Mouse (Mus musculus) forebrain, embryonic 13.5 days (tissue): ENCODE measurements at regions not wholly inside any gene's neighbourhood (a gene's known extent, or its start where the extent isn't known, plus 50 kb on each side); places are given as distances from the start of the nearest gene placed in this dataset.

ENCODE experiments used
- ATAC-seq: fragments of 200-750 bp; cut with Nextera tagmentation; 2 replicates; pipeline ENCODE4 v1.8.0; 2017
- H3K27ac ChIP-seq: fragments of 300-500 bp; sonication (generic); 2 replicates; pipeline ENCODE4 v1.5.1; 2015; ENCODE audit warnings: inconsistent platforms, mild to moderate bottlenecking, moderate library complexity
- H3K27me3 ChIP-seq: fragments of 300-500 bp; sonication (generic); 2 replicates; pipeline ENCODE4 v1.6.1; 2015; ENCODE audit warnings: mild to moderate bottlenecking, inconsistent platforms
- H3K36me3 ChIP-seq: fragments of 300-500 bp; sonication (generic); 2 replicates; pipeline ENCODE4 v1.6.1; 2015; ENCODE audit warnings: mild to moderate bottlenecking, inconsistent platforms; ENCODE audit not compliant: poor library complexity, severe bottlenecking
- H3K4me1 ChIP-seq: fragments of 300-500 bp; sonication (generic); 2 replicates; pipeline ENCODE4 v1.6.1; 2015; ENCODE audit warnings: inconsistent platforms
- H3K4me2 ChIP-seq: fragments of 300-500 bp; sonication (generic); 2 replicates; pipeline ENCODE4 v1.6.1; 2015; ENCODE audit warnings: inconsistent platforms, mild to moderate bottlenecking, moderate library complexity
- H3K4me3 ChIP-seq: fragments of 300-500 bp; sonication (generic); 2 replicates; pipeline ENCODE4 v1.5.1; 2015; ENCODE audit warnings: mild to moderate bottlenecking, inconsistent platforms
- H3K9ac ChIP-seq: fragments of 300-500 bp; sonication (generic); 2 replicates; pipeline ENCODE4 v1.6.1; 2015; ENCODE audit warnings: mild to moderate bottlenecking, inconsistent platforms
- H3K9me3 ChIP-seq: fragments of 300-500 bp; sonication (generic); replicated peaks from 2 replicates; pipeline ENCODE4 v1.6.1; 2016; ENCODE audit warnings: inconsistent platforms
- WGBS: fragments of 180-500 bp; shearing (Covaris S2); methylation state at CpG from one replicate; pipeline ENCODE4 v1.1.7; 2015; 5-methylcytosine and 5-hydroxymethylcytosine counted together

DNA sequence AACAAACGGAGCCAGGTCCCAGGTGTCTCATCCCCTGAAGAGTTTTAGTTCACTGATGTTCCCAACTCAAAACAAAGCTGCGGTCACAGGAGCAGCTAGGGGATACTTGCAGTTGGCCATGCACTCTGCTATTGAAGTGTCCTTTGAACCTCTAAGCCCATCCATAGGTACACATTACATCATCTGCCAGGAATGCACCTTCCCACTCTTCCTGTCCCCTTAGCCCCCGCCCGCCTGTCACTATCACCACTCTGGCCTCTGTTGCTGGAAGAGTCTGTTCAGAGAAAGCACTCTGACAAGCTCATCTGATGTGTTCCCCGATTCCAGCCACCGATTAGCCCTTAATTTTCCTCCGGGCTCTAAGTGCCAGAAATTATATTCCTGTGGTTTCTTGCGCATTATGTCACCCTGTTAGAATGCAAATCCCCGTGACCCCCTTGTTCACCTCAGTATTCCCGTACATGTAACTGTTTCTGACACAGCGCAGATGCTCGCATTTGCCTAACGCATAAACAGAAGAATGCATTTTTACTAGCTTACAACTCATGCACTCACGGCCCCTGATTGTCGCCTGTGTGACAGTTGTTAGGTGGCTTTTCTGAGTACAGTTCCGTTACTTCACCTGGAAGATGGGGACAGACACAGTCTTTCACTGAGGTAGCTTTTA, 93.8 kb downstream of the Gm11011 start:
- no peaks in the 10 kb centered on the region for H3K27me3 ChIP-seq
- H3K36me3 ChIP-seq: no peaks in the 10 kb centered on the region
- WGBS: 53% methylated on average over 16 of the region's 16 CpGs
- ATAC-seq: peak; percentile 27; the same call in 1 of the 2 replicates
- no peak overlapping the region for H3K9ac ChIP-seq
- H3K4me1 ChIP-seq: peaks cover 16% of the 10 kb centered on the region
- no peak overlapping the region for H3K4me2 ChIP-seq
- no peak overlapping the region for H3K4me3 ChIP-seq
- H3K9me3 ChIP-seq: no peaks in the 10 kb centered on the region
- no peak overlapping the region for H3K27ac ChIP-seq

DNA sequence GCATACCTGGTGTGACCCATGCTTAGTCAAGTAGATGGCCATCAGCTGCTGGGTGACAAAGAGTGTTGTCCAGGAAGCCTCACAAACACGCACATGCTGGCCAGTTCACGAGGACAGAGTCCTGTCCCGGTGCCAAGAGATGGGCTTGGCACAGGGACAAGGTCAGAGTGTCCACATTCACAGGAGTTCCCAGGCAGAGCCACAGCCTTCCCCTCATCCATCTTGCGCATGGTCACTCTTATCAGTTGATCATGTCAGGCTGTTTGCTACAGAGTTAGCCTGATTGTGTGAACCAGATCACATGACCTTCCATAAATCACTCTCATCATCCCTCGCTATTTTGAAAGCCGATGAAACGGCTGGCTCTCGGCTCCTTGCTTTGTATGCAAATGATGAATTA, 103.6 kb downstream of the Gm11011 start:
- H3K27ac ChIP-seq: no peak overlapping the region
- no peaks in the 10 kb centered on the region for H3K36me3 ChIP-seq
- ATAC-seq: no peak
- H3K4me2 ChIP-seq: no peak overlapping the region
- no peaks in the 10 kb centered on the region for H3K27me3 ChIP-seq
- no peaks in the 10 kb centered on the region for H3K9me3 ChIP-seq
- no peak overlapping the region for H3K4me3 ChIP-seq
- WGBS: 91% methylated on average over 8 of the region's 8 CpGs
- H3K9ac ChIP-seq: no peak overlapping the region
- 0 out of 2 replicates have a peak, but pooled peaks cover 4% of the 10 kb centered on the region for H3K4me1 ChIP-seq

DNA sequence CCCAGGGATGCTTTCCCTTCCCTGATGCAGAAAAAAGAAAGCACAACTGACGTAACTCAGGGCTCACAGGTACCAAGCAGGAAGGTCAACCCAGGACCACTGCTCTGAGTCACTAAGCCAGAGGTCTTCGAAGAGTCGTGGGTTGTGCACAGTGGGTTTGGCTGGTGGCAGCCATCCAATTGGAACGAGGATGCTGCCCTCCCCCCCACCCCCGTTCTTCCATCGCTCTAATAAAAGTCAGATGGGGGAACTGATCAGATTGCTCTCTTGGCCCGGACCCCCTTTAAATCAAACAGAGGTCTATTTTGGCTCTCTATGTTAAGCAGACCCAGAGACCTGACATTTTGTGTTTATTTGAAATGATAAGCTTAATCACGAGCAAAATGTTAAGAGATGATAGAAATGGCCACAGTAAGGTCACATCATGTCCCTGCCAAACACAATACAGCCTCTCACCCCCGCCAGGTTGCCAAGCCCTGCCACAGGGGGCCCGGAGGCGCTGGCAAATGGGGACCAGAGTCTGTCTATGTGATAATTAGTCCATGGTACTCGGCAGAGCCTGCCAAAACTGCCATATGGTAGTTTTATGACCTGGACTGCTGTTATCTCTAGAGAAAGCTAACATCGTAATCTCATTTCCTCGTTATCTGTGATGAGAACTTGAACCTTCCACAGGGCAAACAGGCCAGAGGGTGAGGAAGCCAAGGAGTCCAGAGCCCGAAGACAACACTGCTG, 105.6 kb downstream of the Gm11011 start:
- no peaks in the 10 kb centered on the region for H3K27me3 ChIP-seq
- H3K9me3 ChIP-seq: no peaks in the 10 kb centered on the region
- H3K4me1 ChIP-seq: 0 out of 2 replicates have a peak, but pooled peaks cover 4% of the 10 kb centered on the region
- H3K9ac ChIP-seq: no peak overlapping the region
- no peak overlapping the region for H3K4me2 ChIP-seq
- ATAC-seq: 0 out of 2 replicates have a peak, but pooled peaks have one; percentile 24
- H3K4me3 ChIP-seq: no peak overlapping the region
- H3K27ac ChIP-seq: no peak overlapping the region
- 62% methylated on average over 15 of the region's 15 CpGs for WGBS
- no peaks in the 10 kb centered on the region for H3K36me3 ChIP-seq

DNA sequence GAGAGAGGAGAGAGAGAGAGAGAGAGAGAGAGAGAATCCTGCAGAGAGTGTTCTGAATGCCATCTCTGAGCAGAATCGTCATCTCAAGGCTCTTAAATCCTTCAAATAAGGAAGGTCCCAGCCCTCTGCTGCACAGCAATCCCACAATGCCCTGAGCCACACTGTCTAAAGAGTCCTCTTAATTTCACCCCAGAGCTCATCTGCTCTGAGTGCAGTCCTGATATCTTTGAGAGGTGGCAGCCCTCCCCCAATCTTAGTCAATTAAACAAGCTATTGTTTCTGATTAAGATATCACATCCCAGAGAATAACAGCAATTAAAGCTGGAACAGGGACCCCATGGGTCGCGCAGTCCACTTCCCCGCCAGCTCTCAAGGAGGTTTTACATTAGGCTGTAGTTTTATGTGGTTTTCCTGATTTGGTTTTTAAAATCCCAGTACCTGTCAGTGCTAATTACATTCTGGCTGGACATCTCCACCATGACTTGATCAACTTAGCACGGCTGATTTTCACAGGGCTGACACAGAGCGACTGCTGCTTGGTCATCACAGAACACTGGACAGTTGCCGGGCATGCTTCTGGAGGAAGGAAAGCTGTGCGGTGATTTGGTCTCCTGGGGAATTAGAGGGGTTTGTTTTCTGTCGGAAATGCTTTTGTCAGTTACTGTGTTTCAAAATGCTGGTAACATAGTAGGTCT, 113.0 kb downstream of the Gm11011 start:
- no peak overlapping the region for H3K4me3 ChIP-seq
- no peak overlapping the region for H3K27ac ChIP-seq
- 32% methylated on average over 9 of the region's 9 CpGs for WGBS
- H3K36me3 ChIP-seq: no peaks in the 10 kb centered on the region
- H3K9ac ChIP-seq: no peak overlapping the region
- H3K4me2 ChIP-seq: no peak overlapping the region
- peaks cover 10% of the 10 kb centered on the region for H3K4me1 ChIP-seq
- no peak for ATAC-seq
- H3K9me3 ChIP-seq: no peaks in the 10 kb centered on the region
- no peaks in the 10 kb centered on the region for H3K27me3 ChIP-seq

- Histone ChIP-seq H3K9ac (no peak overlapping the region), H3K4me3 (no peak overlapping the region), H3K9me3 (no peaks in the 10 kb centered on the region), H3K4me2 (no peak overlapping the region), H3K4me1 (peaks cover 25% of the 10 kb centered on the region), H3K36me3 (no peaks in the 10 kb centered on the region), H3K27ac (no peak overlapping the region), H3K27me3 (no peaks in the 10 kb centered on the region)
- ATAC-seq: no peak
- 74% methylated on average over 10 of the region's 10 CpGs for WGBS
These were observed 118.0 kb downstream of the Gm11011 start for GRCm38 (mm10) chr2:169469538-169469937.

DNA sequence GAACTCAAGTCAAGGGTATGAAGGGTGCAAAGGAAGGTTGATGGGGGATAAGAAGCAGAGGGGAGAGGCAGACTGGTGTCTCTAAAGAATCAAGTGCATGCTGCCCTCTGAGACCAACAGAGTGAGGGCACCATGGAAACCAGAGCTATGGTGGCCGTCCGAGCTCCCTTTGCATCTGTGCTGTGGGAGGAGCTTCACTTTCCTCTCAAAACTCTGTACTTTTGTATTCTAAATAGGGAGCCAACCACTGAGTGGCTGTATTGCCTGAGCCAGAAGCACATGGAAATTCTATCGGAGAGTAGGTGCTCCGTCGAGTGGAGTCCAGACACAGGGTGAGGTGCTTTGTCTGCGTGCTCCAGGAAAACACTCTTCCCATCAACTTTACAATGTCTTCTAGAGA, 119.9 kb downstream of the Gm11011 start:
- no peak for ATAC-seq
- peaks cover 21% of the 10 kb centered on the region for H3K4me1 ChIP-seq
- H3K27me3 ChIP-seq: no peaks in the 10 kb centered on the region
- no peak overlapping the region for H3K4me3 ChIP-seq
- H3K36me3 ChIP-seq: no peaks in the 10 kb centered on the region
- no peak overlapping the region for H3K9ac ChIP-seq
- no peaks in the 10 kb centered on the region for H3K9me3 ChIP-seq
- 76% methylated on average over 6 of the region's 6 CpGs for WGBS
- no peak overlapping the region for H3K4me2 ChIP-seq
- no peak overlapping the region for H3K27ac ChIP-seq

DNA sequence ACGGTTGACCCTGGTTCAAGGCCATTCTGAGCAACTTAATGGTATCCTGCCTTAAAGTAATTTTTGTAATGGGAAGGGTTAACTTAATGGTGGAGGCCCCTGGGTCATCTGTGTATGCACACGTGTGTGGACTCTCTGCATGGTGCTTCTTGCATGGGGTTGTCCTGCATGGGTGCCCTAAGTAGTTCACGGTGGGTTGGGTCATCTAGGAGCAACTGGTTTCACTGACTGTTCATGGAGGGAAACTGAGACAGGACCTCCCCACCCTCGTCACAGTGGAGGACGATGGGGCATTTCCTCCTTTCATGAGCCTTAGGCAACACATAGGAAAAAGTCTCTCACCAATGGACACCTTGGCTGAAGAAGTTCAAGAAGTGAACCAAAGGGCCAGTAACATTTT, 123.4 kb downstream of the Gm11011 start:
- Histone ChIP-seq H3K9ac (no peak overlapping the region), H3K9me3 (no peaks in the 10 kb centered on the region), H3K36me3 (no peaks in the 10 kb centered on the region), H3K27me3 (no peaks in the 10 kb centered on the region), H3K4me2 (no peak overlapping the region), H3K4me1 (peaks cover 14% of the 10 kb centered on the region), H3K27ac (no peak overlapping the region), H3K4me3 (no peak overlapping the region)
- 90% methylated on average over 5 of the region's 5 CpGs for WGBS
- no peak for ATAC-seq

- no peak for ATAC-seq
- no peaks in the 10 kb centered on the region for H3K36me3 ChIP-seq
- WGBS: 80% methylated on average over 12 of the region's 12 CpGs
- H3K9ac ChIP-seq: no peak overlapping the region
- no peaks in the 10 kb centered on the region for H3K4me1 ChIP-seq
- no peak overlapping the region for H3K27ac ChIP-seq
- H3K9me3 ChIP-seq: no peaks in the 10 kb centered on the region
- H3K27me3 ChIP-seq: no peaks in the 10 kb centered on the region
- no peak overlapping the region for H3K4me2 ChIP-seq
- H3K4me3 ChIP-seq: no peak overlapping the region
These were observed 126.0 kb downstream of the Gm11011 start for GRCm38 (mm10) chr2:169461491-169462039.

GRCm38 (mm10) chr2:169452956-169453355, 134.6 kb downstream of the Gm11011 start:
- no peak overlapping the region for H3K4me3 ChIP-seq
- no peaks in the 10 kb centered on the region for H3K36me3 ChIP-seq
- H3K27me3 ChIP-seq: no peaks in the 10 kb centered on the region
- H3K9me3 ChIP-seq: 0 out of 2 replicates have a peak, but pooled peaks cover 3% of the 10 kb centered on the region
- H3K4me1 ChIP-seq: no peaks in the 10 kb centered on the region
- no peak overlapping the region for H3K4me2 ChIP-seq
- no peak overlapping the region for H3K27ac ChIP-seq
- WGBS: 90% methylated on average over 8 of the region's 8 CpGs
- H3K9ac ChIP-seq: no peak overlapping the region
- ATAC-seq: no peak

DNA sequence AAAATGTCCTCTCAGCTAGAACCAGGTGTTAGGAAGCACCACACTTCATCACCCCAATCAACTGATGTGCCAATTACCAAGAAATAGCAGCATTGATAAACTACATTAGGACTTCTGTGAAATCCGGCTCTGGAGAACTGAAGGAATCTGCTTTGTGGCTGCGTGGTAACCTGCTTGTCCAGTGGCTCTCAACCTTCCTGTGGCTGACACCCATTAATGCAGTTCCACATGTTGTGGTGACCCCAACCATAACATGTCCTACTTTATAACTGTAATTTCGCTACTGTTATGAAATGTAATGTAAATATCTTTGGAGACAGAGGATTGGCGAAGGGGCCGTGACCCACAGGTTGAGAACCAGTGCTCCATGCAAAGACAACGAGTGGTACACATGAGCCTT, 136.7 kb downstream of the Gm11011 start:
- Histone ChIP-seq H3K4me1 (peaks cover 4% of the 10 kb centered on the region), H3K9me3 (0 out of 2 replicates have a peak, but pooled peaks cover 3% of the 10 kb centered on the region), H3K4me2 (no peak overlapping the region), H3K27ac (no peak overlapping the region), H3K27me3 (no peaks in the 10 kb centered on the region), H3K9ac (no peak overlapping the region), H3K4me3 (no peak overlapping the region), H3K36me3 (no peaks in the 10 kb centered on the region)
- ATAC-seq: no peak
- 91% methylated on average over 6 of the region's 6 CpGs for WGBS

DNA sequence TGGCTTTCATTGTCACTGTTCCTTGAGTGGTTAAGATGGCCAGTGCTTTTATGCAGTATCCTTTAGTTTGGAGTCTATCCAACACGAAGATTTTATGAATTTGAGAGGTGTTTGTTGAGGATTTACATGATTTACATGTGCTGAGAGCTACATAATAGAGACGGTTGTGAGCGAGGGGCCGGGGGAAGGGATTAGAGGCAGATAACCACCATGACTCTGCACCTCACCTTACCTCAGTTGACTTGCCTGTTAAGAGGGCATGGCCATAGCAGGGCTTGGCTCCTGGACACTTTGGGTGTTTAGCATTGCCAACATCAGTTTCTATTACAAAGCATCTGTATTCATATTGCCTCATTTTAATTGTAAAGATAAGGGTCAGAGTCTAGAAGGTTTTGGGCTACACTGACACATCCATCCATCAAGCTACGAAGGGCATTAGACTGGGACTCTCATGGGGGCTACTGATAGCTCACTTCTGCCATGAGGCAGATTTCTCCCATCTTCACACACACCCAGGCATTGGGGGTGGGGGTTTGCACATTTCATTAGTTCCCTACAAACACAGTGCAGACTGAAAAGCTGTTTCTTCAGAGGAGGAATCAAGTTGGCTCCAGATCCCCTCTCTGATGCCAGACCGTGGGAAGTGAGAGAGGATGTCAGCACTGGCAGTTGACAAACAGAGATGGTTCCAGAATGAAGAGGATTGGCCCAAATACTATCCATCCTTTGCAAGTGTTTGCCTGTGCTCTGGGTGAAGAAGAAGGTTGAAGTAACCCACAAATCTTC, 139.9 kb downstream of the Gm11011 start:
- no peak overlapping the region for H3K27ac ChIP-seq
- 86% methylated on average over 6 of the region's 6 CpGs for WGBS
- H3K9ac ChIP-seq: no peak overlapping the region
- H3K4me3 ChIP-seq: no peak overlapping the region
- ATAC-seq: no peak
- no peaks in the 10 kb centered on the region for H3K27me3 ChIP-seq
- peaks cover 17% of the 10 kb centered on the region for H3K4me1 ChIP-seq
- H3K36me3 ChIP-seq: no peaks in the 10 kb centered on the region
- no peak overlapping the region for H3K4me2 ChIP-seq
- no peaks in the 10 kb centered on the region for H3K9me3 ChIP-seq
